Mouse (Mus musculus) lung, postnatal 0 days (tissue): Measurements from ENCODE around the gene Stac2. TPM values are rescaled to one million over a fixed set of nuclear protein-coding genes. Genes with fewer than 3 reads are reported as not detected.

Experiments
- ATAC-seq: fragments of 200-750 bp; cut with Nextera tagmentation; 2 replicates; pipeline ENCODE4 v1.8.0; 2017; ENCODE audit warnings: moderate library complexity
- DNase-seq: peaks from one replicate; pipeline ENCODE4 v3.0.0-alpha.2; 2016; ENCODE audit warnings: low spot score
- H3K27ac ChIP-seq: fragments of 300-500 bp; sonication (generic); 2 replicates; pipeline ENCODE4 v1.5.1; 2014; ENCODE audit warnings: antibody characterized with exemption, mild to moderate bottlenecking, low read length, mixed read lengths
- H3K27me3 ChIP-seq: fragments of 300-500 bp; sonication (generic); replicated peaks from 2 replicates; pipeline ENCODE4 v1.6.1; 2014; ENCODE audit warnings: low read length, mixed read lengths; ENCODE audit not compliant: insufficient read depth
- H3K36me3 ChIP-seq: fragments of 300-500 bp; sonication (generic); 2 replicates; pipeline ENCODE4 v1.6.1; 2014; ENCODE audit warnings: low read length, mixed read lengths; ENCODE audit not compliant: insufficient read depth
- H3K4me1 ChIP-seq: fragments of 300-500 bp; sonication (generic); 2 replicates; pipeline ENCODE4 v1.6.1; 2014; ENCODE audit warnings: antibody characterized with exemption, low read depth, low read length, mixed read lengths; ENCODE audit not compliant: insufficient read depth
- H3K4me2 ChIP-seq: fragments of 300-500 bp; sonication (generic); replicated peaks from 2 replicates; pipeline ENCODE4 v1.6.1; 2014; ENCODE audit warnings: low read depth, mild to moderate bottlenecking, low read length, moderate library complexity, mixed read lengths
- H3K4me3 ChIP-seq: fragments of 300-500 bp; sonication (generic); 2 replicates; pipeline ENCODE4 v1.5.1; 2014; ENCODE audit warnings: low read depth, low read length
- H3K9ac ChIP-seq: fragments of 300-500 bp; sonication (generic); replicated peaks from 2 replicates; pipeline ENCODE4 v1.6.1; 2014; ENCODE audit warnings: low read depth, mild to moderate bottlenecking
- H3K9me3 ChIP-seq: fragments of 300-500 bp; sonication (generic); 2 replicates; pipeline ENCODE4 v1.6.1; 2016; ENCODE audit warnings: low read length, mixed read lengths
- CTCF ChIP-seq: IDR thresholded peaks from 2 replicates; pipeline ENCODE4 v1.5.1; 2016; ENCODE audit warnings: antibody characterized with exemption, mild to moderate bottlenecking
- EP300 ChIP-seq: IDR thresholded peaks from 2 replicates; pipeline ENCODE4 v1.6.1; 2016; ENCODE audit warnings: antibody characterized with exemption, mild to moderate bottlenecking, control low read depth
- WGBS: fragments of 180-500 bp; shearing (Covaris S2); extraction: QIAGEN DNeasy Blood & Tissue Kit; methylation state at CpG from one replicate; pipeline ENCODE4 v1.1.7; 2014; 5-methylcytosine and 5-hydroxymethylcytosine counted together
- polyA plus RNA-seq: library from polyadenylated mRNA; unstranded; fragments of >200 nt; fragmentation: Nextera tagmentation; extraction: Ambion mirVana; gene quantifications from 2 replicates; pipeline ENCODE4 v1.2.1, GENCODE M21; 2015

Stac2 gene
- 0.10 and 0.11 TPM in 2 replicates for polyA plus RNA-seq

DNA sequence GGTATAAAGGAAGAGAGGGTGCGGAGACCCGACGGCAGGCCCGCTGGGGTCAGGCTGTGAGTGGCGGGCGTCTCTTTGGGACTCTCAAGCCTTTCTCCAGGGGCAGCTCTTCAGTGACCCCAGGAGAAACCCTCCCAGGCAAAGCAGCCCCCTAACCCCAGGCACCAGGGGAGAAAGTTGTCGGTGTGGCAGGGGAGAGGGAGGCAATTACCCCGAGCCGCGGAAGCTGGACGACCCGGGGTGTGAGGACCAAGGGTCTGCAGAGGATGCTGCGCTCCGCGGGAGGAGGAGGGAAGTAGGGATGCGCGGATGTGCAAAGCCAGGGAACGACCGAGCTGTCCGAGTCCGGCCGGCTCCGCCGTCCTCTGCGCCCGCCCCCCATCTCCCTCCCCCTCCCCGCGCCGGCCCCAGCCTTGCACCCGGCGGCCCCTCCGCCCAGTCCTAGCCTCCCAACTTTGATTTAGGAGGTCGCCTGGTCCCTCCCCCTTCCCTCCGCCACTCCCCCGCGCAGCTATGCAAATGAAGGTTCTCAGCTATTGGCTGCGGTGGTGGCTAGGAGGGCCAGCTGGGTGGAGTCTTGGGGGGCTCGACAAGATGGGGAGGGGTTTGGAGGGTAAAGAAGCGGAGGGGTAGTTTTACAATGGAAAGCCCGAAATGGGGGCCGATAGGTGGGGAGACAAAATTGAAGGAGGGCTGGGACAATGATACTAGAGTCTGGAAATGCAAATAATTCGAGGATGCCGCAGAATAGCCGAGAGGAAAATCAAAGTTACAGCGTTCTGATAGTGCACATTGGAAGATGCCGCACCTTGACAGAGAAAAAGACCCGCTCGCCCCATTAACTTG is at the start of gene Stac2:
TSS of gene Stac2 (minus strand) at position 474 of the 846 bp plus-strand sequence.
- WGBS, result 4% methylated on average over 22 of the region's 48 CpGs
- H3K9me3 ChIP-seq, result no peaks in the 10 kb centered on the region
- ATAC-seq (peak; percentile 78), DNase-seq (peak; percentile 56)
- no peak for TF ChIP-seq EP300
- TF ChIP-seq CTCF, result no peak
- peak within 1 kb of the TSS; percentile 59 for H3K4me2 ChIP-seq
- H3K4me3 ChIP-seq, result peak within 1 kb of the TSS; percentile 34
- H3K36me3 ChIP-seq, result no peaks in the 10 kb centered on the region
- peaks cover 39% of the 10 kb centered on the region for H3K27me3 ChIP-seq
- no peak within 1 kb of the TSS for H3K27ac ChIP-seq
- peaks cover 6% of the 10 kb centered on the region; the same call in 1 of the 2 replicates for H3K4me1 ChIP-seq
- no peak within 1 kb of the TSS for H3K9ac ChIP-seq

GRCm38 (mm10) chr11:98101332-98101731 is 48.1 kb upstream of the Stac2 start:
- Histone ChIP-seq H3K4me3 (no peak overlapping the region), H3K36me3 (peaks cover 41% of the 10 kb centered on the region), H3K4me2 (no peak overlapping the region), H3K9ac (no peak overlapping the region), H3K9me3 (no peaks in the 10 kb centered on the region), H3K27ac (no peak overlapping the region), H3K4me1 (no peaks in the 10 kb centered on the region), H3K27me3 (no peaks in the 10 kb centered on the region)
- 89% methylated on average over 3 of the region's 3 CpGs for WGBS
- no peak for DNase-seq
- TF ChIP-seq EP300, result no peak
- no peak for ATAC-seq

GRCm38 (mm10) chr11:98090583-98090982 is 37.3 kb upstream of the Stac2 start:
- Histone ChIP-seq H3K36me3 (peaks cover 33% of the 10 kb centered on the region), H3K27me3 (no peaks in the 10 kb centered on the region), H3K9me3 (no peaks in the 10 kb centered on the region), H3K4me1 (no peaks in the 10 kb centered on the region), H3K27ac (no peak overlapping the region), H3K4me2 (no peak overlapping the region), H3K9ac (no peak overlapping the region), H3K4me3 (no peak overlapping the region)
- ATAC-seq (no peak), DNase-seq (no peak)
- TF ChIP-seq EP300 (no peak), CTCF (no peak)
- 82% methylated on average over 9 of the region's 9 CpGs for WGBS

DNA sequence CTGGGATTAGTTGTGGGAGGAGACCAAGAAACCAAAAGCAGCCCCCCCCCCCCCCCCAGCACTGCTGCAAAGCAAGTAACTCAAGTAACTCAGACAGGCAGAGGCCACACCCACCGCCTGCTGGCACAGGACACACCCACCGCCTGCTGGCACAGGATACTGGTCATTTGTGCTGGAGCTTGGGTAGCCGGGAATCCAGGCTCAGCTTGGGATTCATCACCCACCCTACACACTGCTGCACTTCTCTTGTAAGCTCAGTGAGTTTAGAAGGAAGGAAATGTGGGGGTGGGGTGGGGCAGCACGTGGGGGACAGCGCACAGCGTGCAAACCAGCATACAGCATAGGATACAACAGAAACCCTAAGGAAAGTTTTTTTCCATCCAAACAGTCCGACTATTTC is 35.0 kb upstream of the Stac2 start:
- WGBS, result 21% methylated on average over 7 of the region's 7 CpGs
- Histone ChIP-seq H3K4me2 (no peak overlapping the region), H3K36me3 (peaks cover 34% of the 10 kb centered on the region), H3K27me3 (no peaks in the 10 kb centered on the region), H3K27ac (no peak overlapping the region), H3K9ac (no peak overlapping the region), H3K9me3 (no peaks in the 10 kb centered on the region), H3K4me3 (no peak overlapping the region), H3K4me1 (no peaks in the 10 kb centered on the region)
- TF ChIP-seq EP300, result no peak
- TF ChIP-seq CTCF, result no peak
- ATAC-seq, result peak; percentile 75
- DNase-seq, result peak; percentile 59

DNA sequence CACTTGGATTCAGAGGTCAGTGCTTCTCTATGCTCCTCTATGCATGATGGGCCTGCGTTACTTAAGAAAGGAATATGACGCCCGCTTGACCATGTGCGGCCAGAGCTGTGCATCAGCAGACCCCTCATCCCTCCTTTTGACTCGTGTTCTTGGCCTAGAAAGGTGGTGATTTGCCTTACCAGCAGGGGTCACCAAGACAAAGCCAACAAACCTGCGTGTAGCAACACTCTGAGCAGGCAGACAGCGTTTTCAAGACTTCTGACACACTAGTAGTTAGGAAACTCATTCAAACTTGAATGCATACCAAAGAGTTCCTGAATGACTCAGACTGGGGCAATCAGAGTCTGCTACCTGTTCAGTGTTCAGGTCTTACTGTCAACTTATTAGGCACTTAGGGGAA is 33.3 kb upstream of the Stac2 start:
- 65% methylated on average over 7 of the region's 7 CpGs for WGBS

DNA sequence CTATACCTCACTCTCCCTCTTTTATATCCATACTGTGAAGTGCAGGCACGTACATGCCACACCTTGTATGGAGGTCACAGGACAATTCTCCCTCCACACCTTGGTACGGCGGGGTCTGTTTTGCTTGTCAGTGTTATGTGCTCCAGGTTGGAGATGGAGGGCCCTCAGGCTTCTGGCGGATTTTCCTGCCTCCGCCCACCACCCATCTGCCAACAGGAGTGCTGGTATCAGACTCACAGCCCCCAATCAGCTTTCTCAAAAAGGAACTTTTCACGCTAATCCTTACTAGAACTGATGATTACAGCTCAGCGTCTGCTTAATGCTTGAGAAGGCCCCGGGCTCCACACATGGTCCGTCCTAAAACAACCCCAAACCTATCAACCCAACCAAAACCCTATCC is 32.9 kb upstream of the Stac2 start:
- Histone ChIP-seq H3K9me3 (no peaks in the 10 kb centered on the region), H3K4me2 (no peak overlapping the region), H3K4me3 (no peak overlapping the region), H3K9ac (no peak overlapping the region), H3K27ac (no peak overlapping the region), H3K36me3 (peaks cover 24% of the 10 kb centered on the region; the same call in 1 of the 2 replicates), H3K27me3 (no peaks in the 10 kb centered on the region), H3K4me1 (no peaks in the 10 kb centered on the region)
- 93% methylated on average over 9 of the region's 9 CpGs for WGBS
- TF ChIP-seq CTCF (no peak), EP300 (no peak)
- ATAC-seq (no peak), DNase-seq (no peak)

More for the DNA sequence above, 33.3 kb upstream of the Stac2 start:
- H3K9me3 ChIP-seq, result no peaks in the 10 kb centered on the region
- H3K27me3 ChIP-seq, result no peaks in the 10 kb centered on the region
- no peak for ATAC-seq
- DNase-seq, result no peak
- H3K27ac ChIP-seq, result no peak overlapping the region
- peaks cover 26% of the 10 kb centered on the region; the same call in 1 of the 2 replicates for H3K36me3 ChIP-seq
- H3K9ac ChIP-seq, result no peak overlapping the region
- no peak overlapping the region for H3K4me2 ChIP-seq
- TF ChIP-seq EP300 (no peak), CTCF (peak; percentile 22; the same call in 1 of the 2 replicates)
- H3K4me1 ChIP-seq, result no peaks in the 10 kb centered on the region
- H3K4me3 ChIP-seq, result no peak overlapping the region
